Mouse (Mus musculus): ENCODE measurements around the gene 1110017D15Rik.

DNA sequence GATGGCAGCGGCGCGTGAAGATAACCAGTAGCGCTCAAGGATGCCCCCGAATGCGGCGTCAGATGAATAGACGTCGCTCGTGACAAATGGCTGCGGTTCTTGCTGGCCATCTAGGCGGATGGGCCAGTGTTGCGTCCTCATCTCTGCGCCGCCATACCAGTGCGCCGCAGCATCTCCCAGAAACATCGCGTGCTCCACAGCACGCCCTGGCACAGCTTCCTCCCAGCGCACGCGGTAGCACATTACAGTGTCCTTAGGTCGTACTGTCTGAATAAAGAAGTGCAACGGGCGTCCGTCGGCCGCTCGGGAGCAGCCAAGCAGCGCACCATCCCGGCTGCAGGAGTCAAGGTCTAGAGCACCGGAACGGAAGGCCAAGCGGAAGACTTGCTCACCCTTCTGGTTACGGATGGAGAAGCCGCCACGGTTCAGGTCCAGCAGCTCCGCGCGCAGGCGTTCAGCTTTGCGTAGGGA lies 18.2 kb downstream of the 1110017D15Rik start:
- no peak for TF ChIP-seq CTCF (IDR thresholded peaks at IDR 0.05; ENCODE audit: control insufficient read depth, insufficient read depth, low read length)
- no peak for TF ChIP-seq POLR2A (IDR thresholded peaks at IDR 0.05; ENCODE audit: borderline replicate concordance, control insufficient read depth, low read depth, low read length)
